Mouse (Mus musculus): ENCODE results near the gene Ets1.

DNA sequence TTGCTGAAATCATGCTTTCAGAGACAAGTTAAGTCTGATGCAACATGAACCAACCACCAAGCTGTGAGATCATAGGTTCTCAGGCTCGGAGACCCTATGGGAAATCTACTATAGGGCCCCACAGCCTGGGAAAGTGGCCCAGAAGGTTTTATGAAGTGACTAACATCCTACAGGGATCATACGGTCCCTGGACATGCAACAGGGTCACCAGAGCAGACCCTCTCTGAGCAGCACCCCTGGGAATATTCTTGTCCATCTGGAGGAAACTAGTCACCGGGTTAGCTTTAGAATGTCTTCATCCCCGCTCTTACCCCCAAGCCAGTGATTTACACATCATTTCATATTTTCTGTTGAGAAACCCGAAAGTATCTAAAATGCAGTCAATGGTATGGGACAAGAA is 34.1 kb upstream of the Ets1 start:
- TF ChIP-seq POLR2A (IDR thresholded peaks at IDR 0.05; ENCODE audit: low read depth, low read length) (no peak), CTCF (IDR thresholded peaks at IDR 0.05; ENCODE audit: borderline replicate concordance, insufficient read depth, low read length) (no peak)
